Mouse (Mus musculus) thymus, adult 2 months (tissue): ENCODE results near the gene Phlpp1.

ENCODE experiments used
- CTCF ChIP-seq: fragments of 200-500 bp; IDR thresholded peaks from 2 replicates; pipeline ENCODE4 v1.5.1; 2012; ENCODE audit warnings: mild to moderate bottlenecking, control low read depth, low read length, moderate library complexity, borderline replicate concordance; ENCODE audit not compliant: control insufficient read depth, poor library complexity, insufficient read depth; ENCODE audit errors: extremely low read depth
- POLR2A ChIP-seq: fragments of 200-500 bp; IDR thresholded peaks from 2 replicates; pipeline ENCODE4 v1.6.1; 2012; ENCODE audit warnings: mild to moderate bottlenecking, low read length, control low read depth, moderate library complexity; ENCODE audit not compliant: control insufficient read depth, poor library complexity, insufficient read depth; ENCODE audit errors: extremely low read depth

DNA sequence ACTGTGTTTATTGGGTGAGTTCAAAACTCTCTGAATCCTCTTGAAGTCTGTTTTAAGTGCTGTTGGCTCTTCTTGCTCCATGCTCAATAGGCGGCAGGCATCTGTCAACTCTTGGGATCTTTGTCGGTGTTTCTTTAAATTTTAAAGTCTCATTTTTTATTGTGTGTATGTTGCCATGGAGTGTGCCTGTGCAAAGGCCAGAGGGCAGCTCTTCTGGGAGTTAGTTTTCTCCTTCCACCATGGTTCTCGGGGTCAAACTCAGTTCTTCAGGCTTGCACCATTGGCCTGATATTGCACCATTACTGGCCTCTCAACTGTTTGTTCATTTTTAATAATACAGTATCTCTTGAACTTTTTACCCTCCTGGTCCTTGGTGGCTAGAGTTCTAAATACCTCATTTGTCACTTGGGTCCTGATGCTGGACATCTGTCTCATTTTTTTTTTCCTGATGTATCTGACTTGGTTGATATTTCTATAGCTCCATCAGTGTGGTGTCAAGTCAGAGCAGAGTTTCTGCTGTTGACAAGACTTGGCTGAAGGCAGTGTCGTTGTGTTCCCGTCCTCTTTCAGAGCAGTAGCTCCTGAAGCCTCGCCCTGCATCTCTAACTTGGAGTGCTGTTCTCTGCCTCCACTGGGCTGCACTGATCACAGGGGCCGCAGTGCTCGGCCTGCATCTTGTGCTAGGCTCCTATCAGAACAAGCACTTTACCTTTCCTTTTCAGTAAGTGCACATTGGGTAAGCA, 108.8 kb downstream of the Phlpp1 start:
- TF ChIP-seq POLR2A (no peak), CTCF (no peak)
